24 mouse cellular contexts compared by ENCODE assay signal in genomic region chr6:16514054-16514453, GRCm38 (mm10).
DNase-seq lines count a peak whose midpoint lies in the region; ATAC-seq and TF ChIP-seq lines count a peak whose summit lies in the region.
"Had no signal": no experiment of that assay in that cellular context is flagged by ENCODE, and none has a peak within 500 bp of the region (broad histone marks: within the 10 kb centered on the region; RNA-seq: fewer than 3 reads in every experiment).

No protein-coding gene starts in this region.

- H3K4me2 ChIP-seq in heart, embryonic 16.5 days (ENCODE audit: low read depth, low read length): no peak overlapping the region
- no peak overlapping the region for H3K4me2 ChIP-seq in midbrain, embryonic 13.5 days (replicated peaks)
- H3K4me2 ChIP-seq: embryonic facial prominence, embryonic 12.5 days; embryonic facial prominence, embryonic 15.5 days; heart, embryonic 11.5 days; hindbrain, embryonic 12.5 days had no signal

- WGBS in heart, embryonic 16.5 days: 56% methylated on average over 1 of the region's 1 CpGs
- 61% methylated on average over 1 of the region's 1 CpGs for WGBS in midbrain, embryonic 10.5 days
- WGBS in midbrain, embryonic 13.5 days: 47% methylated on average over 1 of the region's 1 CpGs

- no peak for TF ChIP-seq EP300 in ES-Bruce4 (IDR thresholded peaks at IDR 0.05; ENCODE audit: insufficient read depth, low read depth, low read length)

- H3K4me3 ChIP-seq in heart, embryonic 16.5 days (ENCODE audit: low read length): no peak overlapping the region
- no peak overlapping the region for H3K4me3 ChIP-seq in midbrain, embryonic 10.5 days
- H3K4me3 ChIP-seq in midbrain, embryonic 13.5 days (replicated peaks): no peak overlapping the region
- no peak overlapping the region for H3K4me3 ChIP-seq in ES-Bruce4 (ENCODE audit: low read depth, low read length)
- H3K4me3 ChIP-seq: embryonic facial prominence, embryonic 12.5 days; embryonic facial prominence, embryonic 15.5 days; gastrocnemius, adult 2 months; hindbrain, embryonic 12.5 days had no signal

- H3K27ac ChIP-seq in heart, embryonic 16.5 days (ENCODE audit: low read length): peak overlapping the region; percentile 35; the same call in 1 of the 2 replicates
- H3K27ac ChIP-seq in midbrain, embryonic 10.5 days (replicated peaks): peak overlapping the region; percentile 46
- no peak overlapping the region for H3K27ac ChIP-seq in midbrain, embryonic 13.5 days
- H3K27ac ChIP-seq in ES-Bruce4 (ENCODE audit: insufficient read depth, low read length): peak overlapping the region; percentile 81
- H3K27ac ChIP-seq: embryonic facial prominence, embryonic 12.5 days; embryonic facial prominence, embryonic 15.5 days; gastrocnemius, adult 2 months; hindbrain, embryonic 12.5 days had no signal

- ATAC-seq in heart, embryonic 16.5 days (replicated peaks; ENCODE audit: extremely low read depth, insufficient read depth, low FRiP score): no peak
- no peak for ATAC-seq in midbrain, embryonic 13.5 days
- ATAC-seq: forebrain, embryonic 14.5 days; forebrain, postnatal 0 days; hindbrain, embryonic 16.5 days had no signal

- H3K9ac ChIP-seq in heart, embryonic 16.5 days (ENCODE audit: low read length): no peak overlapping the region
- H3K9ac ChIP-seq in midbrain, embryonic 13.5 days (replicated peaks): no peak overlapping the region
- no peak overlapping the region for H3K9ac ChIP-seq in ES-Bruce4 (ENCODE audit: low read depth, poor library complexity, severe bottlenecking)
- H3K9ac ChIP-seq: embryonic facial prominence, embryonic 12.5 days; embryonic facial prominence, embryonic 15.5 days; forebrain, postnatal 0 days; hindbrain, embryonic 12.5 days had no signal

- DNase-seq in heart, postnatal 4 days: no peak
- no peak for DNase-seq in midbrain, embryonic 10.5 days (ENCODE audit: low spot score)
- peak; percentile 45 for DNase-seq in ZHBTc4 (ENCODE audit: low read depth, low spot score)
- DNase-seq in left cerebral cortex, postnatal 14 days (ENCODE audit: low spot score in 2 of 2): no peak
- DNase-seq: adrenal gland, postnatal 10 days; adrenal gland, postnatal 36 days; cerebellum, adult 18-20 months; cerebellum, adult 9-10 months; cerebellum, postnatal 25 days; forebrain, postnatal 0 days; gastrocnemius, adult 2 months; gastrocnemius, postnatal 14 days; heart, adult 11 months; heart, postnatal 10 days; heart, postnatal 36 days had no signal

- H3K27me3 ChIP-seq in heart, embryonic 16.5 days (ENCODE audit: control insufficient read depth, insufficient read depth, low read length): no peaks in the 10 kb centered on the region
- no peaks in the 10 kb centered on the region for H3K27me3 ChIP-seq in midbrain, embryonic 10.5 days (ENCODE audit: low read depth, poor library complexity, severe bottlenecking)
- H3K27me3 ChIP-seq in midbrain, embryonic 13.5 days: no peaks in the 10 kb centered on the region
- H3K27me3 ChIP-seq in ES-Bruce4 (ENCODE audit: control insufficient read depth, insufficient read depth, low read length, poor library complexity, severe bottlenecking): no peaks in the 10 kb centered on the region
- H3K27me3 ChIP-seq: embryonic facial prominence, embryonic 12.5 days; embryonic facial prominence, embryonic 15.5 days; hindbrain, embryonic 12.5 days had no signal

- TF ChIP-seq CTCF in ES-Bruce4 (IDR thresholded peaks at IDR 0.05; ENCODE audit: low read depth, low read length): no peak

- intact Hi-C loops in left cerebral cortex, postnatal 14 days (cut with DNase I): no loop called here

- no peaks in the 10 kb centered on the region for H3K9me3 ChIP-seq in heart, embryonic 16.5 days (replicated peaks; ENCODE audit: control insufficient read depth, low read length)
- peaks cover 7% of the 10 kb centered on the region for H3K9me3 ChIP-seq in midbrain, embryonic 10.5 days (replicated peaks)
- H3K9me3 ChIP-seq in midbrain, embryonic 13.5 days: no peaks in the 10 kb centered on the region
- 0 out of 2 replicates have a peak, but pooled peaks cover 10% of the 10 kb centered on the region for H3K9me3 ChIP-seq in ES-Bruce4 (replicated peaks; ENCODE audit: control insufficient read depth, insufficient read depth, low read length, poor library complexity, severe bottlenecking)
- H3K9me3 ChIP-seq: embryonic facial prominence, embryonic 15.5 days had no signal

- no peak for TF ChIP-seq POLR2A in ES-Bruce4 (IDR thresholded peaks at IDR 0.05; ENCODE audit: insufficient read depth, low read length)

- H3K36me3 ChIP-seq in heart, embryonic 16.5 days (ENCODE audit: control insufficient read depth, insufficient read depth): no peaks in the 10 kb centered on the region
- H3K36me3 ChIP-seq in midbrain, embryonic 10.5 days: no peaks in the 10 kb centered on the region
- no peaks in the 10 kb centered on the region for H3K36me3 ChIP-seq in midbrain, embryonic 13.5 days
- no peaks in the 10 kb centered on the region for H3K36me3 ChIP-seq in ES-Bruce4 (ENCODE audit: control insufficient read depth, insufficient read depth, low read length, poor library complexity, severe bottlenecking)
- H3K36me3 ChIP-seq: embryonic facial prominence, embryonic 12.5 days; embryonic facial prominence, embryonic 15.5 days; hindbrain, embryonic 12.5 days had no signal

- no peaks in the 10 kb centered on the region for H3K4me1 ChIP-seq in heart, embryonic 16.5 days (ENCODE audit: control insufficient read depth, insufficient read depth, low read length)
- peaks cover 5% of the 10 kb centered on the region for H3K4me1 ChIP-seq in midbrain, embryonic 10.5 days
- H3K4me1 ChIP-seq in midbrain, embryonic 13.5 days (replicated peaks): no peaks in the 10 kb centered on the region
- peaks cover 1% of the 10 kb centered on the region for H3K4me1 ChIP-seq in ES-Bruce4 (ENCODE audit: control insufficient read depth, insufficient read depth, low read length)
- H3K4me1 ChIP-seq: embryonic facial prominence, embryonic 12.5 days; embryonic facial prominence, embryonic 15.5 days; hindbrain, embryonic 12.5 days had no signal
